Mouse (Mus musculus): ENCODE data around the gene Ago3.

DNA sequence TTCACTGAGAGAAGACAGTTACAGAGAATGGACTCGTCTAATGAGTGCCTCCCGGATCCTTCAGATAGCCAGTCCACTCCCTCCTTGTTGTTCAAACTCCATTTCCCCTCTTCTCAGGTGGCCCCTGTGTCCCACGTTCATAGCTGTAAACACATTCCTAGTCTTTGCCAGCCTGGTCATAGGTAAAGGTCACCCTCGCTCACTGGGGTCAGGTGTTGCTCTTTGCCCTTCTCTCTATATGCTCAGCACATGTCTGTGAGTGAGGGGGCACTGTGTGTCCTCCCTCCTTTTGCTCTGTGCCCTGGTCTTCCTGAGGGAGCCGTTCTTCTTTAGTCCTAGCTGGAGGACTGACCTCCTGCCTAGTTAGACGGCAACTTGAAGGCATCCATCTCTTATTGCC lies 109.5 kb downstream of the Ago3 start:
- no peak for TF ChIP-seq CTCF (conservative IDR thresholded peaks at IDR 0.05; ENCODE audit: low read length)
- no peak for TF ChIP-seq POU5F1 (IDR thresholded peaks at IDR 0.05; ENCODE audit: borderline replicate concordance, low read length)
- no peak for TF ChIP-seq NANOG (IDR thresholded peaks at IDR 0.05; ENCODE audit: borderline replicate concordance, low read length)

All from E14TG2a.4 (cell line).